Mouse (Mus musculus) adrenal gland, adult 18-20 months (tissue): ENCODE measurements around the gene Naa50. TPM values are rescaled to one million over a fixed set of nuclear protein-coding genes. Genes with fewer than 3 reads are reported as not detected.

Source experiments
- DNase-seq, 2 experiments: peaks; one replicate each; pipeline ENCODE4 v3.0.0; 2021 to 2022; ENCODE audit warnings: low spot score in 2 of 2
- total RNA-seq, 2 experiments: library from RNA; stranded (reverse); gene quantifications; 1 replicate in 1 of 2; 2 replicates in 1 of 2; pipeline ENCODE4 v1.2.3; 2021

Gene Naa50
- total RNA-seq, 2 experiments from 2014 or later = 87.1 to 96.8 TPM

DNA sequence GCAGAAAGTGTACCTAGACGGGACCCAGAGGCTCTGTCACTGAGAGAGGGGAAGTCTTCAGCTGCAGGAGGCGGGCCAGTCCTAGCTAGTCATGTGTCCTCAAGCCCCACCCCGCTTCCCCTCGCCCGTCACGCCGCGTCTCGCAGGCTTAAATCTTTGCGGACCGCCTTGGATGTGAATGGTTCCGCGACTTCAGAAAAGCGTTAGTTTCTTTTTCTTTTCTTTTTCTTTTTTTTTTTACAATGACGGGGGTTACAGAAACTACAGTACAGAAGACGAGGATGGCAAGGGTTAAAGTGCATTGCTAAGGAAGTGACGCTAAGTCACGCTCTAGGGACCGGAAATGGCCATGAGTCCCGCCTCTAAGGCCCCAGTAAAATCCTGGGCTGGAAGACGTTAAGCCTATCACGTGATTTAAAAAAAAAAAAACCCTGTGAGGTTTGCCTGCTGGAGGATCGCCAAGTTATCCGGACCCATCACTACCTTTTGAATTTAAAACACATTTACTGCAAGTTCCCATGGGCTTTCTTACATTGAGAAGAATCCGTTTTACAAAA, 573 bp upstream of the Naa50 start:
- DNase-seq = peak; percentile 64 to 81

DNA sequence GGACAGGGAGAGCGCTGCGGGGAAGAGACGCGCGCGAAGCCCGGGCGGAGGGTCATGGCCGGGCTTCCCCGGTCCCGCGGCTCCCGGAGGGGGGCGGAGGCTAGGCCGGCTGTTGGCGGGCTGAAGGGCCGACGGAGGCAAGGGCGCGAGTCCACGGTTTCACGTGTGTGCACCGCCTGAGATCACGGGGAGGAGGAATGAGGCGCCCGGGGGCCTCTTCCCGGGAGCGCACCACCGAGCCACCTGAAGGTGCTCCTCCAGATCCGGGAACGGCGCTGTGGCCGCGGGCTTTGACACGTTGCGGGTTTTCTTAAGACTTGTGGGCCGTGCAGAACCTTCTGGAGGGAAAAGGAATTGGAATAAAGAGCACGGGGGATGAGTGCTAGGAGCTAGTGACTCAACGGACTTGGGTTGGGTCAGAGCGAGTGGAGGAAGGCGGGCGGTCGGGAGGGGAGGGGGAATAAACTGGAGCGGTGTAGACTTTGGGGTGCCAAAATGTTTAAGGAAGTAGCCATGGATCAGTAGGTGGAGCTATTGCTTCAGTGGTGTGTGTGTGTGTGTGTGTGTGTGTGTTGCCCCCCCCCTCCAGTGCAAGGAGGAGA, 657 bp downstream of the Naa50 start:
- peak; percentile 62 to 70 for DNase-seq

DNA sequence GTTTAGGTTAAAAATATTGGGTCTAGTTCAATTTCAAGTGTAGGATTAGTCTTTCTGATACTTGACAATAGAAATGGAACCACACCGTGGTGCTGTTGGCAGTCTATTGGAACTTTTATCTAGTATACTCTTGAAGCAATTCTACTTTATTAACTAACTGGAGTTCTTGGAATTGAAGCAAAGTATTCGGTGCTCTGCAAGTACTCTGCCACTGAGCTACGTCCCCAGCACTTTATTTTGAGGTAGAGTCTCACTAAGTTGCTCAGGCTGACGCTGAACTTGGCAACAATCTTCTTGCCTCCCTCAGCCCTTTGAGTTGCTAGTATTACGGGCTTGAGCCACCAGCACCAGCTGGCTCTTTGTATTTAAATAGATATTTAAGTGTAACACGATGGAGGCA, 1.9 kb downstream of the Naa50 start:
- DNase-seq = no peak

DNA sequence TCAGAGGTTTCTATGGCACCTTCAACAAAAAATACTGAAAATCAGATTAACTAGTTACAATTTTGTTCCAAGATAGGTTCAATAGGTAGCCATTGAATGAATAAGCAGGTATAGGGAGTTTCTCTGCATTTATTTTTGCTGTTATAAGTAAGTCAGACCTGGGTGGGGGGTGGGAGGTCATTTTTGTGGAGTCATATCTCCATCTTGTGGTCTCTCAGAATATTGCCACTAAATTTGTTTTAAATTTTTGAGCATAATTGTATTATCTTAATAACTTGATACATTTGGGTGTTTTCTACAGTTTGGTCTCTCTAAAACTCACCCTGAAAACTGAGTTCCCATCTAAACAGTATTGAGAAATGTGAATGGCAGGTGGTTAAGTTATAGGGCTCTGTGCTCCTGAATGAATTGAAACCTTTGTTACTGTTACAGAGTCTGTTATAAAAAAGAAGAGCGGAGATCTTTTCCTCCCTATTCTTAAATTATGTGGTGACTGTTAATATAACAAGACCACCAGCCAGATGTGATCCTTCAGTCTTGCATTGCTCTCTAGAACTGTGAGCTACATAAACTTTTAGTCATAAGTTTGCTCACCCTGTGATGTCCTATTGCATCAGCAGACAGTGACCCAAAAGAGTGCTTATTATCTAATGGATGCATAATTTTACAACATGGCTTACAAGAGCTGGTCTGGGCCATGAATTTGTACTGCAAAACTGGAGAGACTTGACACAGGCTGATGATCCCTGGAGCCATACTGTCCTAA, 9.6 kb downstream of the Naa50 start:
- DNase-seq = no peak

DNA sequence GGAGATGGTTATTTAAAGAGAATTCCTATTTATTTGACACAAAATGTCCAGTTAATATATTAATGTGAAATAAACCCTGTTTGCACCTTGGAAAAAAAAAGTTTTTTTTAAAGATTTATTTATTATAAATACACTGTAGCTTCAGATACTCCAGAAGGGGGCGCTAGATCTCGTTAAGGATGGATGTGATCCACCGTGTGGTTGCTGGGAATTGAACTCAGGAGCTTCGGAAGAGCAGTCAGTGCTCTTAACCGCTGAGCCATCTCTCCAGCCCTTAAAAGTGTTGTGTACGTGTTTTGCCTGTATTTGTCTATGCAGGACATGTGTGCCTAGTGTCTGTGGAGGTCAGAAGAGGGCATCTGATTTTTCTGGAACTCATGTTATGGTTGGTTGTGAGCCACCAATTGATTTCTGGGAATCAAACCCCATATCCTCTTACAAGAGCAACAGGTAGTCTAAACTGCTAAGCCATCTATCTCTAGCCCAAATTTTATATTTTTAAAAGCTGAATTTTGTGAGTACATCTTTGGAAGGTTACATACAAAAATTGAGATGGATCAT, 14.9 kb downstream of the Naa50 start:
- no peak for DNase-seq

DNA sequence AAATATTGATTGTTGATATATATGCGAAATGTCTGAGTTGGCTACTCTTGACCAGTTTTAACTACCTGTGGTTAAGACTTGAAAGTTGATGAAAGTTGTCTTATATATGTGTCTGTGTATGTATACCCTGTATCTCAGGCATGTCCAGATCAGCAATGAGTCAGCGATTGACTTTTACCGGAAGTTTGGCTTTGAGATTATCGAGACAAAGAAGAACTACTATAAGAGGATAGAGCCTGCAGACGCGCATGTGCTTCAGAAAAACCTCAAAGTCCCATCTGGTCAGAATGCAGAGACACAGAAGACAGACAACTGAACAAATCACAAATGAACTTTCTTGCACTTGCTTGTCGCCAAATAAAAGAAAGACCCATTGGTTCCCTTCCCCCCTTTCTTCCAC, 19.7 kb downstream of the Naa50 start:
- no peak for DNase-seq

DNA sequence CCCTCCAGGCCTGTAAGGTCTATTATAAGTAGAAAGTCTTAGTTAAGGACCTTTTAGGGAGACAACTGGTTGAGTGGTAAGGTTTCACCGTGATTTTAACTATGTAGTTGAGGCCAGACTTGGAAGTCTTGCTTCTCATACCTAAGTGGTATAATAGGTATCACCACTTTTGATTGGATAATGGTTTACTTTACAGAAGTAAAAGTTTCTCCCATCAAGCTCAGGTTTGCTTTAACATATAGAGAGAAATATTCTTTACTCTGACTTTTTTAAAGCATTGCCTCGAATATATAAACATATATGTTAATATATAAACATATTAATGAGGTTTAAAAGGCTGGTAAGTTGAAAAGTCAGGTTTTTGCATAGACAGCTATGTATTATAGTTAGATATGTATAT, 24.2 kb downstream of the Naa50 start:
- DNase-seq = no peak

DNA sequence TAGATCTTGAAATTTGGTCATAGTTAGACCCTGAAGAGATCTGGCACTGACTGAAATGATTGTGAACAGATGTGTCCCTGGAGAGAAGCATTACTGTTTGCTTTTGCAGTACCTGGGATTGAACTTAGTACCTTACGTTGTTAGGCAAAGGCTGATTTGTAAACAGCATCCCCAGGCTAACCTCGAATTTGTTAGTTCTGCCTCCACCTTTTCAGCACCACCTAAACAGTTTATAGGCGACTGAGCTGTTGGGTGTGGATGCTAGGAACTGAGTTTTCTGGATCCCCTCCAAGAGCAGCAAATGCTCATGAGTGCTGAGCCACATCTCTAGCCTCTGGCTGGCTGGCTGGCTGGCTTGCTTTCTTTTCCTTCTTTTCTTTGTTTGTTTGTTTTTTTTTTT, 25.6 kb downstream of the Naa50 start:
- DNase-seq = no peak

DNA sequence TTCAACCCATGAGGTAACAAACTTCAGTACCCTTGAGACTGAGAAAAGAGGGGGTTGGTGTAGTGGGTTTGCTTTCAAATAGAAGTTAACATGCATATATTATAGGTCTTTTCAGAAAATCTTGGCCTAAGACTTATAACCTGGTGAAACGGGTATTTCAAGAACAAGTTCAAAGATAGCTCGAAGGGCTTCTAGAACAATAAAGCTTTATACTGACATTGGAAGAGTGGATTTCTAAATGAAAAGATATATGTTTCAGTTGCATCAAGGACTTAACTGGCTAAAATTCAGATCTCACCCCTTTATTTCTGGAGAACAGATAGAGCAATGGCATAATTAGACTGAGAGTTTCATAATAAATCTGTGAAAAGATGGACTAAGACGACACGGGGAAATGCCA, 29.4 kb downstream of the Naa50 start:
- no peak for DNase-seq

DNA sequence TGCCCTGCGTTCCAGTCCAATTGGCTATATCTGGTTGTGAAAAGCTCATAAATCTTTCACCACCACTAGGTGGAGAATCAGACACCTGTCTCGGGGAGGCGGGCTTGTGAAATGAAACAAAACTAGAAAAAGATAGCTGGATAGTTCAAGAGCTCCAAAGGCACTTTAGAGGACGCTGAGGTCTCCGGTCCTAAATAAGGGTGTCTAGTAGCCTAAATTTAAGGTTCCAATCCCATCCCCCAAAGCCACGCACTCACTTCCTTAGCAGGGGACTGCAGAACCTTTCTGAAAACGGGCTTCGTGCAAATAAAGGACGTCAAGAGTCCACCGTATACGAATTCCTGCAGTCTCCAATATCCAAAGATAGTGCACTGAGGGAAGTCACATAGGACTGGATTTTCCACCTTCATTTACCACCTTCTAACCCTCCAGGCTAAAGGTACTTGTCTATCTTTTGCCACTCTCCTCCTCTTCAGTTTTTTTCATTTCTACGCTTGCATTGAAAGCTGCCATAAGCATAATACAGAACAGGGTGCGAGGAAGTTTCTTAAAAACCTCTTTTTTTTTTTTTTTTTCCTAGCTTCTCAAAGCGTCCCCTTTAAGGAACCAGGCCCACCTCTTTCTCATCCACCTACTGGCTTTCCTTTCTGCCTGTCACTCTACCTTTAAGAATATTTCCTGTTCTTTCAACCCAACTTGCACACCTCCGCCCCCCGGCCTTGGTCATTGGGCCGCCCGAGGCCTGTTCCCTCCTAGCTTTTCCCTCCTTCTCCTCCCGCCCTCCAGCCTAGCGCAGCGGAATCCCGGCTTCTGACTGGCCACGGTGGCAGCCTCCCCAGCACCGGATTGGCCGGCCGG, 32.9 kb downstream of the Naa50 start:
- DNase-seq = peak; percentile 93 to 94

DNA sequence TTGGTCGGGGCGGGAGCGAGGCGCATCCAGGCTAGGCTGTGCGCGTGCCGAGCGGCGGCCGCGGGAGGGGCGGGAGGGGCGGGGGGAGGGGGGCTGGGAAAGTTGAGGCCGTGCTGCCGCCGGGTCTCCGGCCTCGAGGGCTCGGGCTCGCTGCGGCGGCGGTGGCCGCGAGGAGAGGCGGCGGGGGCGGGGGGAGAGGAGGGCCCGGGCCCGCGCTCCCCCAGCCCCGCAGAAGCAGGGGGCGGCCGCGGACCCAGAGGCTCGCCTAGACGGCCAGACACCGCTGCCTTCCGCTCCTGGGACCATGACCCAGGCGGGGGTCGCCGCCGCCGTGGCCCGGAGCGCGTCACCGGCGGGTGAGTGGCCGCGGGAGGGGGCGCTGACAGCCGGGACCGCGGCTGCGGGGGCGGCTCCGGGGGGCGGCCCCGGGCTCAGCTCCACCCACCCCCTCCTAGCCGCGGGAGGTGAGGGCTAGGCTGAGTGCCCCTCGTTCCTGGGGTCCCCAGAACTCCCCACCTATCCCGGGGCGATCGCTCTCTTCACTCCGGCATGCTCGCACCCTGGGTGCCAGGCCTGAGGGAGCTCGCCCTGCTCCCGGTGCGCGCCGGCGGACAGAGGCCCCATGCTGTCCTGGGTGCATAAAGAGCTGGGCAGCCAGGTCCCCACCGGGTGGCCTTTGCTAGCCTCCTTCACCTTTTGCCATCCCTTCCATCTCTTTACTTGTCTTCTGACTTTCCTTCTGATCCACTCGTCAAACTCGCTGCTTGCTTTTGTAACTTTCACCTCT, 33.7 kb downstream of the Naa50 start, which contains the start of gene Usf3:
Usf3 (plus strand) TSS at position 92 of the 787 bp plus-strand sequence.
- peak; percentile 67 to 72 for DNase-seq

DNA sequence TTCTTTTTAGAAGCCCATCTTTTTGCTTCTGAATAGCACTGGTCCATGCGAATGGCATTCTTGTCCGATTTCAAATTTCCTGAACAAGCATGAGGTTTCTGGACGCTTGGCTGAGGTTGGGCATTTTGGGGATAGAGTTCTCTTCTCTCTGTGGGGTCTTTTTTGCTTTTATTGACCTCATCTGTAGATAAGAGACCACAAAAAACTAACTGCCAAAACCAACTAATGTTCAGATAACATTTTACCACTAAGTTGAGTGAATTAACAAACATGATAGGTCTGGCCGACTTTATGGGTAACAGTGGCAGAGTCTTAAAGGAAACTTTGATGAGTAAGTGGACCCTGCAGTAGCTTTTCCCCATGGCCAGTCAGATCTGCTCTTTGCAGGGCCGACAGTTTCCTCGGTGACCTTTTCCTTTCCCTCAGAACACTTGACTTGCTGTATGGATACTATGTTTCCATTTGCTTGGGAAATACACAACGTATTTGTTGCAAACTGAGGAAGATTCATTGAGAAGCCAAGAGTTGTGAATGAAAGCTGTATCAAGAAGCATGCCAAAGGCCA, 34.4 kb downstream of the Naa50 start:
- DNase-seq = no peak

DNA sequence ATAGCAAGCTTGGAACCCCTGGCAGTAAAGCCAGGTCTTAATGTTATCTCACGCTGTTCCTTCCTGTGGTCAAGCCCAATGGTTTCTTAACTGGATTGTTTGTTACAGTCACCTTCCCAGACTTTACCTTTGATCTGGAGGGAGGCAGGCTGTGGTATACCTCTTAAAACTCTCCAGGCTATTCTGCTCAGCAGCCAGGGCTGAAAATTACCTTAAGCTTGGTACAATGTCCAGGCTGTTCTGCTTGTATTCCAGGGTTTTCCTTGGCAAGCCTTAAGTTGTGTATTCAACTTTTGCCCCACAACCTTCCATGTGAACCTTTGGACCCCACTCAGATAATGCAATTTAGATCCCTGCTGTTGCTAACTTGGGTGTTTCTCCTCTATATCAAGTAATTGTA, 35.4 kb downstream of the Naa50 start:
- DNase-seq = no peak

DNA sequence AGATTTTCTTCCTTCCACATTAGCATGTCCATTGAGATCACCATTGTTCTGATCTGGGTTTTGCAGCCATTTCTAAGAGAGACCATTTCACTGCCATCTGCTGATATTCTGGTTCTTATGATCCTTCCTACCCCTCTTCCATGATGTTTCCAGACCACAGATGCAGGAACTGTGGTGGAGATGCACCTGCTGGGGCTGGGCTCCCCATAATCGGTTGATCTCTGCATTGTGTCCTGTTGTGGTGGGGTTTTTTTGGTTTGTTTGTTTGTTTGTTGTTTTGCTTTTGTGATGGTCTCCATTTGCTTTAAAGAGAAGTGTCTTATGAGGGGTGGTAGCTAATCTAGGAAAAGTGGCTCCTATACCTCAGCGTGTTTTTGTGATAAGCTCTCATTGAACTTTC, 36.9 kb downstream of the Naa50 start:
- no peak for DNase-seq

DNA sequence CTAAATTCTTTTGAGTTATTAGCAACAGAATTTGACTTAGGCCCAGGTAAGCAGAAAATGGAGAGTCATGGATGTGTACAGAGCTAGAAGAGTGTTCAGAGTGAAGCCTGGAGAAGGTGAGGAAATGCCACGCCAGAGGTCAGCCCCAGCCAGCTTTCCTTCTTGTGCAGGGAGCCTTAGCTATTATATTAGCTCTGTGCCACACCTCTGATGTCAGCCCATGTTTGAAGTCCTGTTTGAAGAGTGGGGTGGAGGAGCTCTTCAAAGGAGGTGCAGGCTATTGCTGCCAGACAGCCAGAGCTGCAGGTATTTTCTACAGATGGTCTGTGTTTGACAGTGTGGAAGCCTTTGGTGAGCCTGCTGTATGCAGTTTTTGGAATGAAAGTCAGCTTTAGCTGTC, 38.9 kb downstream of the Naa50 start:
- no peak for DNase-seq

DNA sequence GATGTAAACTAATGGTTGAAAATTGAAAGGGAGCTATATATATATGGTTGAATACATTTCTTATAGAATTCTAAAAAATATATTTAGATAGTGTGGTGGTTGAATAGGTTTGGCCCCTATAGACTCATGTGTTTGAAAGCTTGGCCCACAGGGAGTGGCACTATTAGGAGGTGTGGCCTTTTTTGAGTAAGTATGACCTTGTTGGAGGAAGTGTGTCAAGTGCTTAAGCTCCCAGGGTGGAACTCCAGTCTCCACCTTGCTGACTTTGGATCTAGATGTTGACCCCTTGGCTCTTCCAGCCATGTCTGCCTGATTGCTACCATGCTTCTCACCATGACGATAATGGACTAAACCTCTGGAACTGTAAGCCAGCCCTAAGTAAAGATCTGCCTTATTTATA, 43.0 kb downstream of the Naa50 start:
- DNase-seq = no peak

DNA sequence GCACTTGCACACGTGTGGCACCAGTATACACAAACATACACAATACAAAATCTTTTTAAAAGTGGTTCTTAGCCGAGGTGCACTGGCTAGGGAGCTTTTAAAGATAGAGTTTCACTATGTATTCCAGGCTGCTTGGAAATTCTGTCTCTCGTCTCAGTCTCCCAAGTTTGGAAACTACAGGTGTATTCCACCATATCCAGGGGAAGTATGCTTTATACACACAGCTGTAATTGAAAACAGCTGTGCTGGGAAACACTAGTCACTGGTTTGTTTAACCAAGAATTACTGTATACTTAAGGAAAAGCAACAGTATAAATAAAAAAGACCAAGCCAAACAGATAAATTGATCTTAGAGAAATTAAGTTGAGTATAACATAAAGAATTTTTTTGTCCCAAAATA, 45.1 kb downstream of the Naa50 start:
- DNase-seq = no peak

DNA sequence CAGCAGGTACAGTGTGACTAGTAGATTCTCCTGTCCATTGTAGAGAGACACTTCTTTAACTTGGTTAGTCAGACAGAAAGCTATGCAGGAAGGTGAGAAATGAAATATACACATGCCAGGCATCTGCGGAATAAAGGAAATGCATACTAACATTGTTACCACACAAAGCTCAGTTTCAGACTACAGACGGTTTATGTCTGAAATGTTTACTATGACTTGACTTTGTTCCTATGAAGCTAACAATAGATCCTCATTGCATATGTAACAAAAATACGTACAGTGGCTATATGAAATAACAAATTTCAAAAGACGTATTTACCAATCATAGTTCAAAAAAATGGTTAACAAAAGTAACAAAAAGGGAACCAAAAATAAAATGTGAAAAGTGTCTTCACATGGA, 47.5 kb downstream of the Naa50 start:
- no peak for DNase-seq

DNA sequence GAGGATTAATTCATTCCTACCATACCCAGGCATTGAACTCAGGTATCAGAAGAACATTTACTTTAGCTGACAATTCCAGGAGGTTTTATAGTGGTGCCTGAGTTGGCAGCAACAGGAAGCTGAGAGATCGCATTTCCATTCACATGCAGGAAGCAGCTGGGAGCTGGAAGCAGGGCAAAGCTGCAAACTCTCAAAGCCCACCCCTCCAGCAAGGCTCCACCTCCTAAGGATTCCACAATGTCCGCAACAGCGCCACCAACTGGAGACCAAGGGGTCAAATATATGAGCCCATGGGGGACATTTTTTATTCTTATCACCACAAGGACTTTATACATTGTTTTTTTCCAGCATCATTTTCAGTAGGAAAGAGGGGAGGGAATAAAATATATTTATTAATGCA, 49.1 kb downstream of the Naa50 start:
- no peak for DNase-seq

DNA sequence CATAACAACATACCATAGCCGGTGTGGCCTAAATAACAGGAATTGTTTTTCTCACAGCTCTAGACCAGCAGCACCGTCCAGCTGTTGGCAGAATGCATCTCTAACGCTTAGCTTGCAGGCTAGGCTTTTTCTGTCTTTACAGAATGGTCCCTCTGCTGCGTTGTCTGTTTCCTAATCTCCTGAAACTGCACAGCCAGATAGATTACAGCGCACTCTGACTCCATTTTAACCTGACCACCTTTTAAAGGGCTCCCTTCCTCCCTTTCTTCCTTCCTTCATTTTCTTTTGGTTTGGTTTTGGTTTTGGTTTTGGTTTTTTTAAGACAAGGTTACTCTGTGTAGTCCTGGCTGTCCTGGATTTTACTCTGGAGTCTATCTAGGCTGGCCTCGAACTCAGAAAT, 50.4 kb downstream of the Naa50 start:
- DNase-seq = no peak
